Mouse (Mus musculus) intestine, embryonic 15.5 days (tissue): Measurements from ENCODE around the gene F7. TPM values are rescaled to one million over a fixed set of nuclear protein-coding genes. Genes with fewer than 3 reads are reported as not detected.

ENCODE experiments used
- polyA plus RNA-seq: library from polyadenylated mRNA; unstranded; fragments of >200 nt; fragmentation: Nextera tagmentation; extraction: Ambion mirVana; gene quantifications from 2 replicates; pipeline ENCODE4 v1.2.1, GENCODE M21; 2015

The F7 gene
- polyA plus RNA-seq, 1 experiment from 2014 or later, result 0.15 TPM

Other genes starting within 250 kb of the F7 start
- 13.1 and 13.7 TPM in 2 replicates for gene Mcf2l, start 152.2 kb upstream of the F7 start, polyA plus RNA-seq
- gene F10, start 11.3 kb downstream of the F7 start, polyA plus RNA-seq, result 11.4 and 15.9 TPM in 2 replicates
- 5.6 and 6.8 TPM in 2 replicates for gene Proz, start 34.9 kb downstream of the F7 start, polyA plus RNA-seq
- gene Pcid2, start 79.4 kb downstream of the F7 start, polyA plus RNA-seq, result 32.0 and 36.7 TPM in 2 replicates
- gene Cul4a, start 79.6 kb downstream of the F7 start, polyA plus RNA-seq, result 84.4 and 91.5 TPM in 2 replicates
- 404 and 407 TPM in 2 replicates for gene Lamp1, start 133.1 kb downstream of the F7 start, polyA plus RNA-seq
- gene Grtp1, start 174.6 kb downstream of the F7 start, polyA plus RNA-seq, result 51.6 and 56.3 TPM in 2 replicates
- 0.24 and 0.43 TPM in 2 replicates for gene Adprhl1, start 228.1 kb downstream of the F7 start, polyA plus RNA-seq